Mouse (Mus musculus) T-helper 17 cell (primary cell): ENCODE data around the gene C1ql1.

ENCODE experiments used
- in situ Hi-C, 2 experiments: fragments of 300-600 bp; cut with MboI, MseI; formaldehyde crosslinking; loops; 1 replicate in 1 of 2; 2 replicates in 1 of 2; pipeline ENCODE4 v1.15.1; 2025; ENCODE audit warnings: high pct_unique_total_duplicates in 2 of 2

The C1ql1 gene

DNA sequence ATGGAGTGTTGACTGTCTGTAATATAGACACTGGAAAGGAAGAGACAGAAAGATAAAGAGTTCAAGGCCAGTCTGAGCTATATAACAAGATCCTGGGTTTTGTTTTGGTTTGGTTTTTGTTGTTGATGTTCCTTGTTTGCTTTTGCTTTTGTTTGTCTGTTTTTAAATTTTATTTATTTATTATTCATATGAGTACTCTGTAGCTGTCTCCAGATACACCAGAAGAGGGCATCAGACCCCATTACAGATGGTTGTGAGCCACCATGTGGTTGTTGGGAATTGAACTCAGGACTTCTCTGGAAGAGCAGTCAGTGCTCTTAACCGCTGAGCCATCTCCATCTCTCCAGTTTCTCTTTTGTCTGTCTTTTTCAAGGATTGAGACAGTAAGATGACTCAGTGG is 12.4 kb upstream of the C1ql1 start:
- in situ Hi-C loops, result no loop called here

DNA sequence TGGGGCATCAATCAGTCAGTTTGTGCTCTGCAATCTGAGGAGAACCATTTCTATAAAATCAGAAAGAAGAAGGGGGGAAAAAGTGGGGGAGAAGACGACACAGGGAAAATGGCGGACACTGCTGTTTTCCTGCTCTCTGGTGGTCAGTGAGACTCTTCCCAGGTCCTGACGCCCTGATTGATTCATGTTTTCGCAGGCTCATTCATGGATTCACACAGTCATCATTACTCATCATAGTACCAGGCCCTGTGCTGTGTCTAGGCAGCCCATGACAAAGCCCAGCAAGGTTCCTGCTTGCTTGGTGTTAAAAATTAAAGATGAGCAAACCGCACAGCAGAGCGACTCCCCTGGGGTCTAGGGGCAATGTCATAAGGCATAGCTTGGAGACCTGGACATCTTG is 11.9 kb upstream of the C1ql1 start:
- in situ Hi-C loops, result no loop called here

GRCm38 (mm10) chr11:102957692-102958091 is 11.2 kb upstream of the C1ql1 start:
- in situ Hi-C loops, result no loop called here

GRCm38 (mm10) chr11:102956962-102957614 is 10.6 kb upstream of the C1ql1 start:
- in situ Hi-C loops, result no loop called here

- in situ Hi-C loops, result no loop called here
Observed at GRCm38 (mm10) chr11:102952922-102953321, 6.4 kb upstream of the C1ql1 start.

GRCm38 (mm10) chr11:102948043-102948961 is 1.8 kb upstream of the C1ql1 start:
- in situ Hi-C loops, result no loop called here

DNA sequence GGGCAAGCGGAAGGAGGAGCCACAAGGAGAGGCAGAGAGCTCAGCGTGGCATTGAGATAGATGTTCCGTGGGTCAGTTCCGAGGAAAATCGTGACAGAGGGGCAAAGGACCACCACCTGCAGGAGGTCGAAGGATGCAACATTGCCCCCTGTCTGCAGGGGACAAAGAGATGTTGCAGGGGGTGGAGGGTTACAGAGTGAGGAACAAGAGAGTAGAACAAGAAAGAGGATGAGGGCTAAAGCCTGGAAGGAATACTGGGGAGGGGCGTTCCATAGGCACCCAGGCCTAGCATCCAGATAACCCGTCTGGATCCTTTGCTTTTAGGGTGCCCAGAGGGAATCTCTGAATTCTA is 480 bp upstream of the C1ql1 start:
- in situ Hi-C loops, result no loop called here

- in situ Hi-C loops, result no loop called here
Observed at GRCm38 (mm10) chr11:102945306-102946264, 903 bp downstream of the C1ql1 start.

- in situ Hi-C loops, result no loop called here
Observed at GRCm38 (mm10) chr11:102941236-102941635, 5.3 kb downstream of the C1ql1 start.

DNA sequence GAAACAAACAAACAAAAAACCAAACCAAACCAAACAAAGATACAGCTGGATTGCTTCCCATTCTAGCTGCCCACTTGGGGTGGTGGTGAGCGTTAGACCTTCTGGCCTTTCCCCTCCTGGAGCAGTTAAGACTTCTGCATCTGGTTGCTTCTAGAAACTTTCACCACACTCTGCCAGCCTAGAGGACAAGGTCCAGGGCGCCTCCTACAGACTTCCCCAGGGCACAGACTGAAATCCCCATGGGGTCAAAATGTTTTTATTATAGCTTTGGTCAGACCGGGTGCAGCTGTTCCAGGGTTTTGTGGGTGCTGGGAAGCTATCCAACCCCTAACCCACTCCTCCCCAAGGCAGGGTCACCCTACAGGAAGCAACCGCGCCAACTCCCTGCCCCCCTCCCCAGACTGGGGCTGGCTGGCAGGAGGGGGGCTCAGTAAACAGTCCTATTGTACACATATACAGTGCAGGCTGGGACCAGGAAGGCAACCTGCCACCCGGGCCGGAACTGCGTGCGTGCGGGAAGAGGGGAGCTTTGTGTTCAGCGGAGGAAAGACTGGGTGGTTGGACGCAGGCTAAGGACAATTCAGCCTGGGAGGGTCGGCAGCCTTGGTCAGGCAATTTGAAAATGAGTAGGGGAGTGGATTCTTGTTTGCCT is 7.3 kb downstream of the C1ql1 start:
- in situ Hi-C loops, result no loop called here

GRCm38 (mm10) chr11:102937529-102938182 is 8.8 kb downstream of the C1ql1 start:
- in situ Hi-C loops, result no loop called here

- in situ Hi-C loops, result no loop called here
Observed at GRCm38 (mm10) chr11:102936272-102936671, 10.2 kb downstream of the C1ql1 start.

DNA sequence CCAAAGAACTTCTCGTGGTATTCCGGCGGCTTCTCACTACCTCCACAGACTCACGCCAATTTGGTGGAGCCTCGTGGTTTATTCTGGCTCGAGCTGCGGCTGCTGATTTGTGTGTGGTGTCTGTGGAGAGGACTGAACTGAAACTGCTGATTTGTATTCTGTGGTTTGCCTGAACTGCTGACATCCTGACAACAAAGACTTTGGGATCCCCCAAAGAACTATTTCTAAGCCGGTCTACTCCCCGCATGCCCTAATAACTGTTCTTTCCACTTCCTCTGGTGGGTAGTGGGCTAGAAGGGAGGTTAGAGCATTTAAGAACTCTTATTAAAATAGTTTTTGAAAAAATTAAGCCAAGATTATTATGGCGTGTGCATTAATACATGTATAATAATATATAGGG is 15.8 kb downstream of the C1ql1 start:
- in situ Hi-C loops, result no loop called here

- in situ Hi-C loops, result no loop called here
Observed at GRCm38 (mm10) chr11:102925351-102925717, 21.2 kb downstream of the C1ql1 start.

- in situ Hi-C loops, result no loop called here
Observed at GRCm38 (mm10) chr11:102924557-102925350, 21.7 kb downstream of the C1ql1 start, which contains the start of gene Kif18b. Kif18b (minus strand) TSS chr11:102925124.

DNA sequence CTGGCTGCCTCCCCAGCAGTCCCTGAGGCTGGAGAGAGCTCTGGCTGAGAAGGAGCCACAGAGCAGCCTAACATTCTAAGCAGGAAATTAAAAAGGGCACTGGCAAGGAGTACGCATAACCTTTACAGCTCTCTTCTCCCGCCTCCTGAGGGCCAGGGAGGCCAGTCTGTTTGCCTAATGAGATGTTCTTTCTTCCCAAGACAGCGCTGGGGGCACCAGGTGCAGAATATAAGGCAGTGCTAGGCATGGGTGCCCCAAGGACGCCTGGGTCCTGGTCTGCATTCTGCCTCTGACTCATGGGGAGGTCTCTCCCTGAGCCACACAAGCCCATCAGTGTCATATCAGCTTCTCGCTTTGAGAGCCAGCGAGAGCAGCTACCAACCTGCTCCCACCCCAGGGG is 25.0 kb downstream of the C1ql1 start:
- in situ Hi-C loops, result no loop called here

- in situ Hi-C loops, result no loop called here
Observed at GRCm38 (mm10) chr11:102918077-102918476, 28.4 kb downstream of the C1ql1 start.

- in situ Hi-C loops, result no loop called here
Observed at GRCm38 (mm10) chr11:102915380-102915779, 31.1 kb downstream of the C1ql1 start.

DNA sequence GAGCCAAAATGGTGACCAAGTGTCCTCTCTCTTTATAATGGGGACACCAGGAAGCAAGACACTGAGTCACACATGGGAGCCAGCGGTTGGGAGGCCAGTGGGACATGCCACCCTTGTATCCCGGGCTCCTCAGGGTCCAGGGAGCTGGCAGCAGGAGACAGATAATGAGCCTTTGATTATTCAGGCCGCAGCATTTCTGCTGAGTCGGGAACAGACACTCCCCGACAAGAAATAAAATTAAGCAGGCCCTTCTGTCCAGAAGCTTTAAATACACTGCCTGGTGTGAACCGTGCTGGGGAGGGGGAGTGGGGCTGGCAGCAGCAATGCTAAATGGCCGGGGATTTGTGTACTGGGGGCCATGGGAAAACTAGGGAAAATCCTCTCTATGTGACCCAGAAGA is 35.1 kb downstream of the C1ql1 start:
- in situ Hi-C loops, result no loop called here

GRCm38 (mm10) chr11:102903654-102904053 is 42.8 kb downstream of the C1ql1 start:
- in situ Hi-C loops, result no loop called here
